Mouse (Mus musculus) CH12.LX (cell line): Measurements from ENCODE around the gene Fbrs. TPM values are rescaled to one million over a fixed set of nuclear protein-coding genes. Genes with fewer than 3 reads are reported as not detected.

Source experiments
- DNase-seq: peaks from one replicate; pipeline ENCODE4 v3.0.0-alpha.2; 2013; ENCODE audit errors: extremely low read depth
- H3K27ac ChIP-seq: 2 replicates; pipeline ENCODE4 v1.5.1; 2012; ENCODE audit warnings: low read depth, mild to moderate bottlenecking, control low read depth, moderate library complexity; ENCODE audit not compliant: insufficient read depth
- H3K27me3 ChIP-seq: replicated peaks from 2 replicates; pipeline ENCODE3; 2012; ENCODE audit warnings: inconsistent platforms
- H3K36me3 ChIP-seq, 2 experiments: replicated peaks in 1 of 2; 2 replicates each; pipeline versions ENCODE3 to v1.6.1; 2012; ENCODE audit warnings: inconsistent platforms in 1 of 2, low read length in 1 of 2, mild to moderate bottlenecking in 1 of 2, mixed read lengths in 1 of 2, moderate library complexity in 1 of 2; ENCODE audit not compliant: control insufficient read depth in 1 of 2, insufficient read depth in 1 of 2
- H3K4me1 ChIP-seq, 2 experiments: 2 replicates each; pipeline ENCODE4 v1.6.1; 2012; ENCODE audit warnings: inconsistent platforms in 1 of 2, moderate library complexity in 1 of 2; ENCODE audit not compliant: insufficient read depth in 2 of 2, control insufficient read depth in 1 of 2
- H3K4me2 ChIP-seq: 2 replicates; pipeline ENCODE4 v1.6.1; 2012; ENCODE audit warnings: low read depth, mild to moderate bottlenecking, control low read depth; ENCODE audit not compliant: poor library complexity, insufficient read depth, severe bottlenecking
- H3K4me3 ChIP-seq, 3 experiments: fragments of 150-350 bp in 1 of 3; sonication (generic) in 1 of 3; replicated peaks in 1 of 3; 2 replicates each; pipeline versions ENCODE3 to v1.5.1; 2011 to 2012; ENCODE audit warnings: low read depth in 2 of 3, low read length in 2 of 3, mild to moderate bottlenecking in 2 of 3, moderate library complexity in 2 of 3, control low read depth in 1 of 3, improper control_type of control experiment in 1 of 3, inconsistent platforms in 1 of 3, mixed read lengths in 1 of 3; ENCODE audit not compliant: poor library complexity in 1 of 3
- H3K79me2 ChIP-seq: replicated peaks from 2 replicates; pipeline ENCODE4 v1.6.1; 2012; ENCODE audit warnings: mild to moderate bottlenecking, moderate library complexity; ENCODE audit not compliant: control insufficient read depth, poor library complexity, insufficient read depth, severe bottlenecking; ENCODE audit errors: extremely low read depth
- H3K9ac ChIP-seq: 2 replicates; pipeline ENCODE4 v1.6.1; 2012; ENCODE audit warnings: low read depth, mild to moderate bottlenecking, control low read depth, moderate library complexity; ENCODE audit not compliant: insufficient read depth
- H3K9me3 ChIP-seq: replicated peaks from 2 replicates; pipeline ENCODE3; 2012; ENCODE audit warnings: low read length, inconsistent platforms, mixed read lengths
- CHD1 ChIP-seq: IDR thresholded peaks from 2 replicates; pipeline ENCODE4 v1.6.1; 2012; ENCODE audit warnings: low read depth, low read length, improper control_type of control experiment, inconsistent platforms
- CTCF ChIP-seq, 2 experiments: IDR thresholded peaks in 1 of 2; conservative IDR thresholded peaks in 1 of 2; 2 replicates each; pipeline ENCODE4 v1.5.1; 2011 to 2012; ENCODE audit warnings: low read depth in 2 of 2, low read length in 2 of 2, improper control_type of control experiment in 1 of 2, inconsistent platforms in 1 of 2, mild to moderate bottlenecking in 1 of 2, moderate library complexity in 1 of 2
- ELF1 ChIP-seq: IDR thresholded peaks from 2 replicates; pipeline ENCODE4 v1.6.1; 2014; ENCODE audit warnings: low read depth, mild to moderate bottlenecking, inconsistent platforms, low read length, improper control_type of control experiment
- HCFC1 ChIP-seq: IDR thresholded peaks from 2 replicates; pipeline ENCODE4 v1.6.1; 2012; ENCODE audit warnings: low read depth, mild to moderate bottlenecking, inconsistent platforms, low read length, improper control_type of control experiment
- IRF4 ChIP-seq: IDR thresholded peaks from 2 replicates; pipeline ENCODE4 v1.6.1; 2014; ENCODE audit warnings: low read depth, mild to moderate bottlenecking, inconsistent platforms, low read length, improper control_type of control experiment
- JUND ChIP-seq: conservative IDR thresholded peaks from 2 replicates; pipeline ENCODE4 v1.6.1; 2011; ENCODE audit warnings: low read depth, low read length, improper control_type of control experiment
- MAFK ChIP-seq: IDR thresholded peaks from 2 replicates; pipeline ENCODE4 v1.6.1; 2011; ENCODE audit warnings: low read length, improper control_type of control experiment; ENCODE audit not compliant: insufficient replicate concordance
- RAD21 ChIP-seq: IDR thresholded peaks from 2 replicates; pipeline ENCODE4 v1.6.1; 2011; ENCODE audit warnings: low read depth, mild to moderate bottlenecking, low read length, improper control_type of control experiment, moderate library complexity
- RCOR1 ChIP-seq: conservative IDR thresholded peaks from 2 replicates; pipeline ENCODE4 v1.6.1; 2012; ENCODE audit warnings: low read depth, mild to moderate bottlenecking, inconsistent platforms, low read length, improper control_type of control experiment
- SIN3A ChIP-seq: IDR thresholded peaks from 2 replicates; pipeline ENCODE4 v1.6.1; 2012; ENCODE audit warnings: low read length, improper control_type of control experiment, inconsistent platforms
- SMC3 ChIP-seq: IDR thresholded peaks from 2 replicates; pipeline ENCODE4 v1.6.1; 2011; ENCODE audit warnings: low read depth, low read length, improper control_type of control experiment
- UBTF ChIP-seq: IDR thresholded peaks from 2 replicates; pipeline ENCODE4 v1.6.1; 2012; ENCODE audit warnings: low read depth, mild to moderate bottlenecking, inconsistent platforms, low read length, improper control_type of control experiment, moderate library complexity
- USF1 ChIP-seq: IDR thresholded peaks from 2 replicates; pipeline ENCODE4 v1.6.1; 2014; ENCODE audit warnings: low read depth, mild to moderate bottlenecking, inconsistent platforms, low read length, improper control_type of control experiment
- ZMIZ1 ChIP-seq: IDR thresholded peaks from 2 replicates; pipeline ENCODE4 v1.6.1; 2012; ENCODE audit warnings: low read depth, mild to moderate bottlenecking, inconsistent platforms, low read length, improper control_type of control experiment
- ZNF384 ChIP-seq: IDR thresholded peaks from 2 replicates; pipeline ENCODE4 v1.6.1; 2012; ENCODE audit warnings: low read depth, low read length, improper control_type of control experiment, inconsistent platforms
- dilution Hi-C: fragments of 300-500 bp; cut with MboI; formaldehyde crosslinking; loops from 2 replicates; pipeline ENCODE4 v1.14.3; 2020; ENCODE audit warnings: low sequenced_read_pairs; ENCODE audit not compliant: extremely low pct_unique_long_range_greater_than_20kb, extremely low pct_ligation_motif_present
- in situ Hi-C: fragments of 300-500 bp; cut with MboI; formaldehyde crosslinking; loops from 3 replicates; pipeline ENCODE4 v1.14.3; 2019; ENCODE audit warnings: low sequenced_read_pairs, low pct_ligation_motif_present, low pct_unique_long_range_greater_than_20kb, mixed read lengths
- polyA plus RNA-seq: library from polyadenylated mRNA; unstranded; fragments of >175 nt; gene quantifications from 2 replicates; pipeline ENCODE4 v1.2.1, GENCODE M21; 2012; ENCODE audit warnings: low read depth; ENCODE audit not compliant: insufficient read length
- total RNA-seq, 2 experiments: library from RNA; depleted of rRNA; stranded (reverse); fragments of 300-350 nt in 1 of 2; fragments of >200 nt in 1 of 2; gene quantifications; 2 replicates each; pipeline ENCODE4 v1.2.3; 2012 to 2014

Fbrs gene
- total and polyA plus RNA-seq, 3 experiments, result 6.7 to 66.7 (median 14.4) TPM

GRCm38 (mm10) chr7:127472060-127472459 is 6.9 kb upstream of the Fbrs start:
- peak overlapping the region; percentile 68 for H3K27ac ChIP-seq
- DNase-seq, result no peak

GRCm38 (mm10) chr7:127473705-127474104 is 5.3 kb upstream of the Fbrs start:
- Histone ChIP-seq H3K4me1 (peaks cover 3 to 32% of the 10 kb centered on the region in 2 experiments; a peak in 2 of 4 replicates), H3K9ac (no peak overlapping the region)
- DNase-seq, result no peak

More at GRCm38 (mm10) chr7:127472060-127472459, 6.9 kb upstream of the Fbrs start:
- H3K4me1 ChIP-seq, result peaks cover 3 to 29% of the 10 kb centered on the region in 2 experiments; a peak in 2 of 4 replicates
- H3K4me2 ChIP-seq, result peak overlapping the region; percentile 78
- H3K27me3 ChIP-seq, result no peaks in the 10 kb centered on the region
- H3K9ac ChIP-seq, result peak overlapping the region; percentile 94
- TF ChIP-seq CTCF (conservative IDR thresholded peaks at IDR 0.05 in 1 of 2, IDR thresholded peaks at IDR 0.05 in 1 of 2; ENCODE audit: low read depth in 2 of 2, low read length in 2 of 2) (no peak), RAD21 (no peak), CHD1 (no peak), UBTF (no peak), JUND (no peak), USF1 (no peak), IRF4 (no peak), SMC3 (no peak), HCFC1 (no peak), RCOR1 (no peak)
- in situ Hi-C loops (no loop called here), dilution Hi-C loops (no loop called here)
- H3K9me3 ChIP-seq, result peaks cover 15% of the 10 kb centered on the region
- peaks cover 33 to 59% of the 10 kb centered on the region in 2 experiments for H3K36me3 ChIP-seq
- peak overlapping the region; percentile 64 to 82 (median 77) for H3K4me3 ChIP-seq
- peaks cover 5% of the 10 kb centered on the region; the same call in 1 of the 2 replicates for H3K79me2 ChIP-seq

More at GRCm38 (mm10) chr7:127473705-127474104, 5.3 kb upstream of the Fbrs start:
- Histone ChIP-seq H3K36me3 (peaks cover 28 to 43% of the 10 kb centered on the region in 2 experiments), H3K79me2 (peaks cover 5% of the 10 kb centered on the region; the same call in 1 of the 2 replicates), H3K9me3 (no peaks in the 10 kb centered on the region), H3K4me3 (no peak overlapping the region), H3K4me2 (no peak overlapping the region), H3K27me3 (no peaks in the 10 kb centered on the region), H3K27ac (no peak overlapping the region)
- TF ChIP-seq ELF1, result no peak
- TF ChIP-seq RAD21, result peak; percentile 31
- no peak for TF ChIP-seq USF1
- peak in 1 of 2 experiments; percentile 44; a peak in 2 of 4 replicates for TF ChIP-seq CTCF (conservative IDR thresholded peaks at IDR 0.05 in 1 of 2, IDR thresholded peaks at IDR 0.05 in 1 of 2; ENCODE audit: low read depth in 2 of 2, low read length in 2 of 2)
- TF ChIP-seq ZMIZ1, result no peak
- TF ChIP-seq ZNF384, result no peak
- no peak for TF ChIP-seq MAFK
- no peak for TF ChIP-seq SIN3A
- dilution Hi-C loops, result no loop called here
- in situ Hi-C loops, result no loop called here
